Mouse (Mus musculus): ENCODE data around the gene Hsf4. TPM values are rescaled to one million over a fixed set of nuclear protein-coding genes. Genes with fewer than 3 reads are reported as not detected.
"Not testable (repeated sequence)": the region's sequence is repeated elsewhere in the genome, so short reads cannot be mapped to it uniquely, and the experiment has no call there.

Gene Hsf4
- polyA plus RNA-seq, 1 experiment from 2014 or later: 0.32 TPM

DNA sequence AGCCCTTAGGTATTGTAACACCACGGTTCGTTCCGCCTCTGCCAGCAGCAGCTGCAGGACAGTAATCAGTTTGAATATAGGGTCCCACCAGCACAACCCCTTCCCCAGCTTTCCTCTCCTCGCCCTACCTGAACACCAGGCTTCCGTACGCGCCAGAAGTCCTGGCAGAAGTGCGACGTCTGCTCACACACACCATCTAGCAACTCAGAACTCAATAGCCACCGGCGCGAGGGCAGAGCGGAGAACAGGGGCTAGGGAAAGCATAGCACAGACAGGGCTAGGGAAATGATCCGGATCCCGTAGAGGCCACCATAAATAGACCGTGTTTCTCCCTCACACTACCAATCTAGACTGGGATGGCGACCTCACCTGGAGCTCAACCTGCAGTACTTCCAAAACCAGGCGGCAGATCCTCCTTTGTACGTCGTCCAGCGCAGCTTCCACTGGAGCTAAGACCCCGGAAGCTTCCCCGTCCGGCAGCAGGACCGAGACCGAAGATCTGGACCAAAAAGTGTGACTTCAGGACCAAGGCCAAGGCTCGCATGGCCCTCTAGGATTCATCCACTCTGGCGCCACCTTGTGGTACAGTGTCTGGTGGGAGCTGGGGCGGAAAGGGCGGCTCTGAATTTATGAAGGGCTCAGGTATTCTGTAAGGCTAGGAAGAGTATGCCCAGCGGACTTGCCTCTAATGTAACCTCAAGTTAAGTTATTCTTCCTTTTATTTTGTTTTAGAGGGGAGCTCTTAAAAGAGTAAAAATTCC lies 21.1 kb downstream of the Hsf4 start:
- Histone ChIP-seq H3K4me1 (replicated peaks) (peaks cover 50% of the 10 kb centered on the region), H3K27ac (replicated peaks) (no peak overlapping the region), H3K9ac (peak overlapping the region; percentile 75), H3K27me3 (peaks cover 7% of the 10 kb centered on the region), H3K4me2 (peak overlapping the region; percentile 76), H3K36me3 (peaks cover under 1% of the 10 kb centered on the region; the same call in 1 of the 2 replicates), H3K4me3 (peak overlapping the region; percentile 51), H3K9me3 (no peaks in the 10 kb centered on the region)
- no peak for ATAC-seq (ENCODE audit: low read depth)
- WGBS: 9% methylated on average over 31 of the region's 31 CpGs

DNA sequence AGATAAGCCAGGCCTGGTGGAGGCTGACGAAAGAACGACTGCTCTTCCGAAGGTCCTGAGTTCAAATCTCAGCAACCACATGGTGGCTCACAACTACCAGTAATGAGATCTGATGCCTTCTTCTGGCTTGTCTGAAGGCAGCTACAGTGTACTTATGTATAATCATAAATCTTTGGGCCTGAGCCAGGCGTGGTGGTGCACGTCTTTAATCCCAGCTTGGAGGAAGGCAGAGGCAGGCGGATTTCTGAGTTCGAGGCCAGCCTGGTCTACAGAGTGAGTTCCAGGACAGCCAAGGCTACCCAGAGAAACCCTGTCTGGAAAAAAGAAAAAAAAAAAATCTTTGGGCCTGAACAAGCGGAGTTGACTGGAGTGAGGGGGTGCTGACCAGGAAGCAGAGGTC lies 21.8 kb downstream of the Hsf4 start:
- WGBS: 86% methylated on average over 8 of the region's 8 CpGs
- H3K36me3 ChIP-seq; H3K27ac ChIP-seq (replicated peaks); H3K4me2 ChIP-seq; H3K27me3 ChIP-seq; ATAC-seq (ENCODE audit: low read depth); H3K9ac ChIP-seq; H3K4me3 ChIP-seq; H3K9me3 ChIP-seq: not testable (repeated sequence)
- H3K4me1 ChIP-seq (replicated peaks): peaks cover 43% of the 10 kb centered on the region

DNA sequence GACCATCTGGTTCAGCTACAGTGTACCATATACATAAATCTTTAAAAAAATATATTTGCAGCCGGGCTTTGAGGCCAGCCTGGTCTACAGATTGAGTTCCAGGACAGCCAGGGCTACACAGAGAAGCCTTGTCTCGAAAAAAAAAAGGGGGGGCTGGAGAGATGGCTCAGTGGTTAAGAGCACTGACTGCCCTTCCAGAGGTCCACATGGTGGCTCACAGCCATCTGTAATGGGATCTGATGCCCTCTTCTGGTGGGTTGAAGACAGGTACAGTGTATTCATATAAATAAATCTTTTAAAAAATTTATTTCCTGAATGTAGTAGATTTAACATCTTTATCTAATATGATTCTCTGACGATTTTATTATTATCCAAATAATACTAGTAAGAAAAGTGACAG lies 22.2 kb downstream of the Hsf4 start:
- H3K27ac ChIP-seq (replicated peaks); H3K27me3 ChIP-seq; H3K9ac ChIP-seq; H3K9me3 ChIP-seq; H3K36me3 ChIP-seq; ATAC-seq (ENCODE audit: low read depth); H3K4me3 ChIP-seq; H3K4me2 ChIP-seq: not testable (repeated sequence)
- WGBS: 77% methylated on average over 3 of the region's 3 CpGs
- H3K4me1 ChIP-seq (replicated peaks): peaks cover 42% of the 10 kb centered on the region

DNA sequence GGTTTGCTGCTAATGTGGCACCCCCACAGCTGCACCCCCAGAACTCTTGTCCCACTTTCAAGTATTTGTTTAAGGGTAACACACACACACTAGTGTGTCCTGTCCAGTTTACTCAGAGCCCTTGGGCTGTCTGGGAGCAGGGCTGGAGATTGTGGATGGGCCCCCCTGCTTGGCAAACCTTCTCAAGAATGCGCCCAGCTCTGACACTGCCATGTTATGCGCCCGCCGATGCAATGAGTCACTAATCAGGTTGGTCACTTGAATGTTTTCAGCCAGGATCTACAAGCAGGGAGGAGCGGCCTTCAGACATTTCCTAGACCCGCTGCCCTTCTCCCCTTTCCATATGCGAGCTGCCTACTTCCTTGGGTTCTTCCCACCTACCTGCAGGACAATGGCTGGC lies 22.9 kb downstream of the Hsf4 start:
- no peaks in the 10 kb centered on the region for H3K36me3 ChIP-seq
- H3K4me2 ChIP-seq: no peak overlapping the region

DNA sequence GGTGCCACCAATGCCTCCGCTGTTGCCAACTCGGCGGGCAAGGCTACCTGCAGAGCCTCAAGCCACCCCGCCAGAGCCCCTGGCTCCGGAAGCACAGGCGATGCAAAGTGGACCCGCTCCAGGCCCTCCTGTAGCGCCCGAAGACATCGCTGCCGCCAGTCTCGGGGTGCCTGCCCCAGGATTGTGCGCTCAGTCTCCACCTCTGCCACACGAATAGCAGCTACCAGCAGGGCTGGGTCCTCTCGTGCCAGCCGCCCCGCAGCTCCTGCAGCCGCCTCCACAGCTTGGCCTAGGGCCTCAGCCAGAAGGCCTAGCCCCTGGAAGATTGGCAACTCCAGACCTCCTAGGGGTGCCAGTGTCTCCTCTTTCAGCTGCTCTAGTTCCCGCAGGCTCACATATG lies 23.8 kb downstream of the Hsf4 start:
- H3K4me3 ChIP-seq: no peak overlapping the region
- peaks cover 7% of the 10 kb centered on the region for H3K27me3 ChIP-seq
- no peak overlapping the region for H3K27ac ChIP-seq (replicated peaks)
- WGBS: 65% methylated on average over 19 of the region's 19 CpGs
- no peaks in the 10 kb centered on the region for H3K36me3 ChIP-seq
- H3K4me2 ChIP-seq: no peak overlapping the region
- no peak overlapping the region for H3K9ac ChIP-seq
- no peaks in the 10 kb centered on the region for H3K9me3 ChIP-seq
- ATAC-seq (ENCODE audit: low read depth): no peak
- H3K4me1 ChIP-seq (replicated peaks): peaks cover 36% of the 10 kb centered on the region

More for the DNA sequence above, 22.9 kb downstream of the Hsf4 start:
- Histone ChIP-seq H3K9me3 (no peaks in the 10 kb centered on the region), H3K9ac (no peak overlapping the region), H3K27me3 (peaks cover 7% of the 10 kb centered on the region), H3K4me3 (no peak overlapping the region), H3K27ac (replicated peaks) (no peak overlapping the region), H3K4me1 (replicated peaks) (peaks cover 40% of the 10 kb centered on the region)
- 86% methylated on average over 7 of the region's 7 CpGs for WGBS
- no peak for ATAC-seq (ENCODE audit: low read depth)

DNA sequence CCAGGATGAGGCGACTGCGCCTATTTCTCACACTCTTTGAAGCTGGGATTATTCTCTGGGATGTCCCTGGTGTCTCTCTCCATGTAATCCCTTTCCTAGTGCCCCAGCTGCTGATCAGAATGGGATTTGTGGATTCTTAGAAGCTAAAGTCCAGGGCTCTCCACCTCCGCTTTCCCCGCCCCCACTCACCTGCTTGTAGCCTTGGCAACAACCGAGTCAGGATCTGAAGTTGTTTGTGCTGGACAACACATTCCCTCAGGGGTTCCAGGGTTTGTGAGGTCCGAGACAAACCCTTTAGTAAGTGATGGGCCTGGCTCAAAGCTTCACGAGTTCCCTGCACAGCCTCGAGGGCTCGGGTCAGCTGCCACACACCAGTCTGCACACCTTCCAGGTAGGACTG lies 25.2 kb downstream of the Hsf4 start:
- WGBS: 70% methylated on average over 9 of the region's 9 CpGs
- H3K4me3 ChIP-seq: peak overlapping the region; percentile 12
- H3K9ac ChIP-seq: no peak overlapping the region
- H3K27me3 ChIP-seq: peaks cover 7% of the 10 kb centered on the region
- peaks cover 4% of the 10 kb centered on the region for H3K36me3 ChIP-seq
- peaks cover 37% of the 10 kb centered on the region for H3K4me1 ChIP-seq (replicated peaks)
- H3K27ac ChIP-seq (replicated peaks): no peak overlapping the region
- H3K9me3 ChIP-seq: no peaks in the 10 kb centered on the region
- ATAC-seq (ENCODE audit: low read depth): no peak
- peak overlapping the region; percentile 25 for H3K4me2 ChIP-seq

DNA sequence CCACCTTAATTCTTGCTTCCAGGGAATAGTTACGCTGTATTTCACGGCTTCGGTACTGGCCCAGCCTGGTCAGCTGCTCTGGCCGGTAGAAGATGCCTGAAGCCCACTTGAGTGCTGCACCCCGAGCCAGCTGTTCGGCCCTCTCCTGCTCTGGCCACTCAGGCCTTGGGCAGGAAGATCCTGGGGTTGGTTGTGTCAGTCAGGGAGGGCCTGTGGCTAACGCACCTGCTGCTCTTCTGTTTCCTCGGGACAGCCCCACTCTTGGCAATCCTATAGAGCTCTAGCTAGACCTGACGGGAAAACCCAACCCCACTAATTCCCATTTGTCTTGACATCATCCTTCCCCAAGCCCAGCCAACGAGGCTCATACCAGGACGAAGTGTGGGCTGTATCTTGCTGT lies 25.7 kb downstream of the Hsf4 start:
- Histone ChIP-seq H3K4me3 (peak overlapping the region; percentile 12), H3K4me2 (peak overlapping the region; percentile 25), H3K9me3 (no peaks in the 10 kb centered on the region), H3K27me3 (peaks cover 7% of the 10 kb centered on the region), H3K36me3 (peaks cover 9% of the 10 kb centered on the region), H3K27ac (replicated peaks) (0 out of 2 replicates have a peak overlapping the region, but pooled peaks have one; percentile 33), H3K9ac (0 out of 2 replicates have a peak overlapping the region, but pooled peaks have one; percentile 22), H3K4me1 (replicated peaks) (peaks cover 32% of the 10 kb centered on the region)
- WGBS: 71% methylated on average over 11 of the region's 11 CpGs
- ATAC-seq (ENCODE audit: low read depth): no peak

DNA sequence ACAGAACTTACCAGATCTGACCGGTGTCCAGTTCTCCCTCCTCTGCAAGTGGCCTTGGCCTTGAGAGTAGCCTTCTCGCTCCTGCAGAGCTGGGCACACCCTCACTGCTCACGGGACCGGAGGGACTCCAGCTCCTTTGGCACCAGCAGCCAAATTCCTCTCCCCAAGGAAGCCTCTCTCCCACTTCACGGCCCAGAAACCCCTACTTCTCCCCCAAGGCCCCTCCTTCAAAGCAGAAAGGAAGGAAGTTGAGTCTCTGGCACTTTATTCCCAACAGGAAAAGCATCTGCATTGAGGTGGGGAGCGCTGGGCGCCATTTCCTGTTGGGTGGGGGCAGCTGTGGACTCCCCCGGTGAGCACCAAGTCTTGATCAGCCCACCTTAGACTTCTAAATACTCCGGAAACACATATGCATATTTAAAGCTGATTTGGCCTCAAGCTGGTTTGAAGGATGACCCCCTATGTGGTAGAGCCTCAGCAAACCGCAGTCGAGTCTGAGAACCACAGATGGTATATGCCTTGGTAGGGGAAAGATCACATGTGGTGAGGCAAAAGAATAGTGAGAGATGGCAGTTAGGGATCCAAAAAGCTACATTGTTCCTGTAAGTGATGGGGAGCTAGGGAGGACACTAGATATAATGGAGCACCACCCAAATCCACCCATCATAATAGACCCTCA lies 26.4 kb downstream of the Hsf4 start, which contains the start of gene Exoc3l:
TSS of gene Exoc3l (minus strand) at position 207 of the 679 bp plus-strand sequence.
- peak within 1 kb of the TSS; percentile 98 for H3K4me3 ChIP-seq
- 67% methylated on average over 11 of the region's 11 CpGs for WGBS
- H3K27ac ChIP-seq (replicated peaks): peak within 1 kb of the TSS; percentile 65
- peaks cover 17% of the 10 kb centered on the region for H3K36me3 ChIP-seq
- H3K9ac ChIP-seq: 0 out of 2 replicates have a peak within 1 kb of the TSS, but pooled peaks have one; percentile 22
- peaks cover 24% of the 10 kb centered on the region for H3K4me1 ChIP-seq (replicated peaks)
- H3K4me2 ChIP-seq: peak within 1 kb of the TSS; percentile 99
- ATAC-seq (ENCODE audit: low read depth): no peak
- peaks cover 7% of the 10 kb centered on the region for H3K27me3 ChIP-seq
- no peaks in the 10 kb centered on the region for H3K9me3 ChIP-seq

DNA sequence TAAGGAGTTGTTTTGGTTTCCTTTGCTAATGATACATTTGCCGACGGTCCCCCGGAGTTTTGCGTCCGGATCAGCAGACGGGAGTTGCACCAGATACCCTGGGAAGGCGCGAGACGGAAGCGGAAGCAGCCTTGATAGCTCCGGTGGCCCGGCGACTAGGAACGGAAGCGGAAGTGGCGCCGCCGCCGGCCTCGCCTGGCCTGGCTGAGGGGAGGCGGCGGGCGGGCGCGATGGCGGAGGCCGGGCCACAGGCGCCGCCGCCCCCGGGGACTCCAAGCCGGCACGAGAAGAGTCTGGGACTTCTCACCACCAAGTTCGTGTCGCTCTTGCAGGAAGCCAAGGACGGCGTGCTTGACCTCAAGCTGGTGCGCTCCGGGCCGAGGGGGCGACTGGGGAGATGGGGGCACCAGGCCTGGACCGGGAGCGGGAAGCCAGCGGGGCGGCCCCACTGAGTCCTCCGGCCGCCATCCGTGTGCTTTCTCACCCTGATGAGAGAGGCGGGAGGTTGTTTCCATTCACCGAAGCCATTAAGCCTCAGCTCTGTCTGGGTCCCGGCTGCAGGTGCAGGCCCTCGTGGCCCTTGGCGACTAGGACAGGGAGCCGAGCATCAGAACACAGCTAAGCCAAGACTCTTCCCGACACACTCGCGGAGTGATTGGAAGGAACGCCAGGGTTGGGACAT lies 28.1 kb downstream of the Hsf4 start, which contains the start of gene E2f4:
TSS of gene E2f4 (plus strand) at position 153 of the 682 bp plus-strand sequence.
- peak within 1 kb of the TSS; percentile 98 for H3K4me3 ChIP-seq
- peaks cover 21% of the 10 kb centered on the region for H3K4me1 ChIP-seq (replicated peaks)
- H3K9ac ChIP-seq: peak within 1 kb of the TSS; percentile 96
- peak within 1 kb of the TSS; percentile 99 for H3K4me2 ChIP-seq
- peaks cover 7% of the 10 kb centered on the region for H3K27me3 ChIP-seq
- H3K9me3 ChIP-seq: no peaks in the 10 kb centered on the region
- ATAC-seq (ENCODE audit: low read depth): peak; percentile 91
- peak within 1 kb of the TSS; percentile 67 for H3K27ac ChIP-seq (replicated peaks)
- under 1% methylated on average over 58 of the region's 58 CpGs for WGBS
- peaks cover 32% of the 10 kb centered on the region for H3K36me3 ChIP-seq

DNA sequence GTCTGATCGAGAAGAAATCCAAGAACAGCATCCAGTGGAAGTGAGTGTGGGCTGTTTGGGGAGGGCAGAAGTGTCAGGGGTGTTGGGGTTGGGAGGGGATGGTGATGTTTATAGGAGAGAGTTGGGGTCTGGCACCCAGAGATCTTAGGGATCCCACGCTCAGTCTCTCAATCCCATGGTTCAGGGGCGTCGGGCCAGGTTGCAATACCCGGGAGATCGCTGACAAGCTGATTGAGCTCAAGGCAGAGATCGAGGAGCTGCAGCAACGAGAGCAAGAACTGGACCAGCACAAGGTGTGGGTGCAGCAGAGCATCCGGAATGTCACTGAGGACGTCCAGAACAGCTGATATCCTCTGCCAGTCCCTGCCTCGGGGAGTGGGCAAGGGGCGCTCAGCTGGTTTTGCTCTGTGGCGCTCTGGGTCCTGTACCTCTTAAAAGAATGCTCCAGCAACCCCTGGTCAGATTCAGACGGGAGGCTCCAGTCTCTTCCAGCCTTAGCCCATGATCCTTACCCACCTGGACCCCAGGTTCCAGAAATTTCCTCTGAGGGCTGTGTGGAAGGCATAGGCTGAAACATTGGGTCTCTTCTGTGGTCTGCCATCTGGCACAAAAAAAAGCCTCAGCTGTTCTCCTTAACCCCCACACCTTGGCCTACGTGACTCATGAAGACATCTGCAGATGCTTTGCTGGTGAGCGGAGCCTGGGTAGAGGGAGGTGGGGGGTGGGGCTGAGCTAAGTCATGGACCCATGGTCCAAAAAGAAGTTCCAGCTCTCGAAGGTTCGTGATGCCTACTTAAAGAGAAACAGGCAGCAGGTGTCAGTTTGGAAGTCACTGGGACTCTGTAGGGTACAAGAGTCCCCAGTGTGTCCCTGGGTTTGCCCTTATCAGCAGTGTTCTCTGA lies 29.0 kb downstream of the Hsf4 start:
- Histone ChIP-seq H3K27me3 (peaks cover 4% of the 10 kb centered on the region), H3K4me3 (peak overlapping the region; percentile 98), H3K27ac (replicated peaks) (0 out of 2 replicates have a peak overlapping the region, but pooled peaks have one; percentile 67), H3K36me3 (peaks cover 41% of the 10 kb centered on the region), H3K9me3 (no peaks in the 10 kb centered on the region), H3K4me2 (peak overlapping the region; percentile 99), H3K4me1 (replicated peaks) (peaks cover 21% of the 10 kb centered on the region), H3K9ac (peak overlapping the region; percentile 96)
- WGBS: 62% methylated on average over 18 of the region's 18 CpGs
- no peak for ATAC-seq (ENCODE audit: low read depth)

DNA sequence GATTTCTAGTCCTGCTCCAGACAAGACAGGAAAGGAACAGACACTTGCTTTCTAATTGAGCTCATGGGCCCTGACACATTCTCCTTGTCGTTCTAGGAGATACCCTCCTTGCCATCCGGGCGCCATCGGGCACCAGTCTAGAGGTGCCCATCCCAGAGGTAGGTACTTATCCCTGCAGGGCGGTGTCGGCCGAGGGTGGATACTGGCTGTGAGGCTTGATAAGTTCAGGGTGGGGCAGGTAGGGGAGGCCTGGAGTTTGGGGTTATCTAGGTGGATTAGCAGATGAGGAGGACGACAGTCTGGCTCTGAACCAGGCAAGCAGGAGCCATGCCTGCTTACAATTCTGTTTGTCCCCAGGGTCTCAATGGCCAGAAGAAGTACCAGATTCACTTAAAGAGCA lies 30.4 kb downstream of the Hsf4 start:
- Histone ChIP-seq H3K4me3 (no peak overlapping the region), H3K9me3 (no peaks in the 10 kb centered on the region), H3K4me1 (replicated peaks) (peaks cover 29% of the 10 kb centered on the region), H3K27ac (replicated peaks) (no peak overlapping the region), H3K27me3 (no peaks in the 10 kb centered on the region; the same call in 1 of the 2 replicates), H3K9ac (no peak overlapping the region), H3K36me3 (peaks cover 55% of the 10 kb centered on the region), H3K4me2 (no peak overlapping the region)
- WGBS: 93% methylated on average over 8 of the region's 8 CpGs
- no peak for ATAC-seq (ENCODE audit: low read depth)
